Comparison of ENCODE assay signal across 26 mouse cellular contexts in the genomic region with DNA sequence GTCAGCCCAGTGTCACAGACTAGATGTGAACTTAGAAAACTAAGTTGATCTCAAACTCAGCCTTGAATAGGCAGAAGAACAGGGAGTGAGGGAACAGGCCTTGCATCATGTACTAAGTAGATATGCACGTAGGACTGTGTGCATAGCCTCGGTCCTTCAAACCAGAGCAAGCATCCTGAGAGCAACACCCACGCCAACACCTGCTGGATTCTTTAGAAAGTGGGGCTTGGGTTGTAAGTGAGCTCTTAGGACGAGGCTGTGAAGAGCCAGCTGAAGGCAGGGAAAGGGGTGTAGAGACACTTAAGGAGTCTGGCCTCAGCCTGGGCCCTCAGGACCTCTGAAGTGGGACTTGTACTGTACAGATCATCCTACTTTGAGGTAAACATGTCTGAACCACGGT. TPM values are rescaled to one million over a fixed set of nuclear protein-coding genes. Genes with fewer than 3 reads are reported as not detected.
DNase-seq lines count a peak whose midpoint lies in the region; ATAC-seq and TF ChIP-seq lines count a peak whose summit lies in the region.
"Had no signal": no experiment of that assay in that cellular context is flagged by ENCODE, and none has a peak within 500 bp of the region (broad histone marks: within the 10 kb centered on the region; RNA-seq: fewer than 3 reads in every experiment).

No protein-coding gene starts in this region.

- peak; percentile 68 for DNase-seq in heart, adult 11 months
- DNase-seq in heart, postnatal 25 days (ENCODE audit: low spot score), result no peak
- no peak for DNase-seq in lung, postnatal 10 days
- DNase-seq in lung, postnatal 0 days (ENCODE audit: low spot score), result peak; percentile 91
- peak; percentile 5 for DNase-seq in lung, postnatal 36 days
- DNase-seq: adrenal gland, adult 8-10 months; adrenal gland, postnatal 14 days; adrenal gland, postnatal 36 days; B cell, adult 2 months; cerebellum, adult 11-12 months; cerebellum, adult 2 months; cerebellum, adult 9-10 months; cerebellum, postnatal 10 days; cerebellum, postnatal 25 days had no signal

- WGBS in lung, embryonic 15.5 days, result 53% methylated on average over 5 of the region's 5 CpGs
- WGBS in lung, postnatal 0 days, result 46% methylated on average over 5 of the region's 5 CpGs

- peak overlapping the region; percentile 82 for H3K27ac ChIP-seq in lung, embryonic 15.5 days
- peak overlapping the region; percentile 89 for H3K27ac ChIP-seq in lung, postnatal 0 days (ENCODE audit: low read length)
- H3K27ac ChIP-seq: embryonic facial prominence, embryonic 10.5 days; embryonic facial prominence, embryonic 12.5 days; forebrain, embryonic 13.5 days had no signal

- TF ChIP-seq EP300 in lung, postnatal 0 days (IDR thresholded peaks at IDR 0.05), result peak; percentile 92

- H3K36me3 ChIP-seq in lung, embryonic 15.5 days, result no peaks in the 10 kb centered on the region
- no peaks in the 10 kb centered on the region for H3K36me3 ChIP-seq in lung, postnatal 0 days (ENCODE audit: insufficient read depth, low read length)
- H3K36me3 ChIP-seq: embryonic facial prominence, embryonic 10.5 days; embryonic facial prominence, embryonic 12.5 days; G1E had no signal

- no peaks in the 10 kb centered on the region for H3K27me3 ChIP-seq in lung, embryonic 15.5 days
- H3K27me3 ChIP-seq in lung, postnatal 0 days (replicated peaks; ENCODE audit: insufficient read depth, low read length), result no peaks in the 10 kb centered on the region
- H3K27me3 ChIP-seq: CH12.LX; embryonic facial prominence, embryonic 12.5 days; forebrain, embryonic 13.5 days; Patski had no signal

- TF ChIP-seq CTCF in lung, postnatal 0 days (IDR thresholded peaks at IDR 0.05), result no peak; the same call in 1 of the 2 replicates

- no peak overlapping the region for H3K4me2 ChIP-seq in lung, embryonic 15.5 days
- no peak overlapping the region for H3K4me2 ChIP-seq in lung, postnatal 0 days (replicated peaks; ENCODE audit: low read depth, low read length)
- H3K4me2 ChIP-seq: embryonic facial prominence, embryonic 12.5 days; forebrain, embryonic 13.5 days had no signal

- H3K4me1 ChIP-seq in lung, embryonic 15.5 days, result 0 out of 2 replicates have a peak, but pooled peaks cover 7% of the 10 kb centered on the region
- peaks cover 3% of the 10 kb centered on the region; the same call in 1 of the 2 replicates for H3K4me1 ChIP-seq in lung, postnatal 0 days (ENCODE audit: insufficient read depth, low read depth, low read length)
- H3K4me1 ChIP-seq: embryonic facial prominence, embryonic 12.5 days; forebrain, embryonic 13.5 days had no signal

- ATAC-seq in lung, embryonic 15.5 days (ENCODE audit: borderline replicate concordance, extremely low read depth, low FRiP score, low TSS enrichment), result peak; percentile 68
- ATAC-seq in lung, postnatal 0 days, result peak; percentile 93
- no peak for ATAC-seq in granulocyte monocyte progenitor cell, adult 5-6 weeks (replicated peaks; ENCODE audit: poor library complexity, severe bottlenecking)
- ATAC-seq: activated CD4-positive, CD25-positive, alpha-beta regulatory T cell, adult 4 months; CD4-positive, CD25-positive, alpha-beta regulatory T cell, adult 4 months; forebrain, embryonic 13.5 days; Patski had no signal

- H3K4me3 ChIP-seq in lung, embryonic 15.5 days, result no peak overlapping the region
- H3K4me3 ChIP-seq in lung, postnatal 0 days (ENCODE audit: low read depth, low read length), result no peak overlapping the region
- H3K4me3 ChIP-seq: embryonic facial prominence, embryonic 10.5 days; embryonic facial prominence, embryonic 12.5 days; forebrain, embryonic 13.5 days had no signal

- intact Hi-C loops in heart, postnatal 25 days (cut with DNase I), result no loop called here

- H3K9me3 ChIP-seq in lung, embryonic 15.5 days, result no peaks in the 10 kb centered on the region
- no peaks in the 10 kb centered on the region for H3K9me3 ChIP-seq in lung, postnatal 0 days (ENCODE audit: low read length)
- H3K9me3 ChIP-seq: embryonic facial prominence, embryonic 10.5 days; embryonic facial prominence, embryonic 12.5 days; forebrain, embryonic 13.5 days had no signal

- H3K9ac ChIP-seq in lung, embryonic 15.5 days, result no peak overlapping the region
- H3K9ac ChIP-seq in lung, postnatal 0 days (replicated peaks; ENCODE audit: low read depth), result no peak overlapping the region
- H3K9ac ChIP-seq: embryonic facial prominence, embryonic 12.5 days; forebrain, embryonic 13.5 days had no signal

RNA-seq across cellular contexts. Expression of gene Zfp831, which starts 12.0 kb away (rescaled TPM):
- under 1 TPM; 0.08 TPM for total RNA-seq in heart, postnatal 25 days (2021)
- 0.02 and 0.03 TPM in 2 replicates for polyA plus RNA-seq in lung, embryonic 15.5 days (2015; fragmentation: Nextera tagmentation; extraction: Ambion mirVana)
- polyA plus RNA-seq in lung, postnatal 0 days (2015; fragmentation: Nextera tagmentation; extraction: Ambion mirVana), result 0.02 TPM in 1 of 2 replicates, not detected in the other
- 1.1 TPM in 2 replicates for total RNA-seq in granulocyte monocyte progenitor cell, adult 5-6 weeks (2014; fragmentation: Nextera tagmentation)
- total RNA-seq in granulocyte monocyte progenitor cell, adult 5-6 weeks (2017), result 0.15 and 0.26 TPM in 2 replicates
- polyA plus RNA-seq: embryonic facial prominence, embryonic 10.5 days; embryonic facial prominence, embryonic 12.5 days; embryonic facial prominence, embryonic 14.5 days; forebrain, embryonic 11.5 days; forebrain, embryonic 13.5 days; G1E; Patski had no signal

Comparison
In these comparisons a context has a peak if more than half of its experiments do, and no peak if none do; other contexts are left out.
1. DNase-seq: peak in heart, adult 11 months (single experiment), lung, postnatal 0 days (single experiment) and lung, postnatal 36 days (single experiment); none in heart, postnatal 25 days (single experiment) and lung, postnatal 10 days (single experiment).